Comparison of ENCODE assay signal across 8 mouse cellular contexts in the genomic region with DNA sequence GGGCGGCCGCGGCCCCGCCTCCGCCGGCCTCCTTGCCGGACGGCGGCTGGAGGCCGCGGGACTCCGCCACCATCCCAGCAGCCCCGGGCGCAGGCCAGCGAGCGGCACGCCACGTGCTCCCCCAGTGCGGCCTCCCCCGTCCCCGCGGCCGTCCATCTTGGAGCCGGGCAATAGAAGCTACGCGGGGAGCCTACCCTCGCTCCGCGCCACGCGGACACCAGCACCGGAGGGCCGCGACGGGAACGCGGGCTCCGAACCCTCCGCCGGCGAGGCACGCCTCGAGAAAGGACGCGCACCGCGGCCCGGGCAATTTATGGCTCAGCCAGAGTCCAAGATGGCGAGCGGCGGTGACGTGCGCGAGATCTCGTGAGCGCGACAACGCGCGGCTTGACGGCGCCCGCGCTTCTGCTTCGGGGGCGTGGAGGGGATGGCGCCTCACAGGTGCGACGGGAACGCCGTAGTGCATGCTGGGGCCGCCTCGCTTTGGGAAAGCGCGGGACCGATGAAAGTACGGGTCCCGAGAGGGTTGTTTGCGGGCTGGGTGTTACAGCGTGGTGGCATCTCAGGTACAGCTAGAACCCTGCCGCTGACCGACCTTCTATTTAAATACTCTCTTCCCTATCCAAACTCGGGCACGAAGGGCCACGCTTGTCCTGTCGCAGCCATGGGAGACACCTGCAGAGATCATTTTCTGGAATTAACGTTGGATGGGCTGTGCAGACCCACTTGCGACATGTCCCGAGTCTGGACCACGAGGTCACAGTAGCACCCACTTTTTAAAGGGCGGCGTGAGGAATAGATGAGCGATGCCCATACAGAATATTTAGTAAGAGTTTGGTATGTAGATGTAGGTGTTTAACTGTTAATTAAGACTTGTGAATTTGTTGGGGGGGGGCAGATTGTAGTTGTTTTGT. TPM values are rescaled to one million over a fixed set of nuclear protein-coding genes. Genes with fewer than 3 reads are reported as not detected.
DNase-seq lines count a peak whose midpoint lies in the region; ATAC-seq and TF ChIP-seq lines count a peak whose summit lies in the region.

A gene (plus strand): TSS at position 157 of the 914 bp plus-strand sequence.
A gene (minus strand): TSS at position 400 of the 914 bp plus-strand sequence.

- H3ac ChIP-seq in C2C12 (ENCODE audit: control insufficient read depth, insufficient read length, low read depth) = peak within 1 kb of the TSS; percentile 98

- DNase-seq in brain, embryonic 14.5 days (ENCODE audit: low read depth) = peak; percentile 98
- DNase-seq in kidney, postnatal 0 days (ENCODE audit: low spot score) = peak; percentile 96
- peak; percentile 87 to 93 for DNase-seq in natural killer cell, adult 2 months (ENCODE audit: low spot score in 2 of 2)

- no peaks in the 10 kb centered on the region for H3K9me3 ChIP-seq in erythroblast, embryonic 14.5 days (ENCODE audit: control insufficient read depth, low read length)
- H3K9me3 ChIP-seq in heart, embryonic 12.5 days (replicated peaks) = no peaks in the 10 kb centered on the region
- H3K9me3 ChIP-seq in kidney, postnatal 0 days (replicated peaks; ENCODE audit: low read length) = no peaks in the 10 kb centered on the region
- no peaks in the 10 kb centered on the region for H3K9me3 ChIP-seq in liver, embryonic 12.5 days (replicated peaks)
- H3K9me3 ChIP-seq in stomach, embryonic 15.5 days = no peaks in the 10 kb centered on the region

- TF ChIP-seq CTCF in C2C12 (IDR thresholded peaks at IDR 0.05; ENCODE audit: control insufficient read depth, insufficient read depth, insufficient read length) = no peak
- TF ChIP-seq CTCF in brain, embryonic 14.5 days (IDR thresholded peaks at IDR 0.05; ENCODE audit: borderline replicate concordance, extremely low read depth, insufficient read depth, insufficient read length) = no peak
- TF ChIP-seq CTCF in kidney, postnatal 0 days (IDR thresholded peaks at IDR 0.05; ENCODE audit: low read depth) = no peak

- peaks cover 66% of the 10 kb centered on the region for H3K36me3 ChIP-seq in C2C12 (ENCODE audit: control insufficient read depth, insufficient read depth)
- peaks cover 51% of the 10 kb centered on the region for H3K36me3 ChIP-seq in erythroblast, embryonic 14.5 days (ENCODE audit: control insufficient read depth)
- peaks cover 10% of the 10 kb centered on the region; the same call in 1 of the 2 replicates for H3K36me3 ChIP-seq in heart, embryonic 12.5 days
- H3K36me3 ChIP-seq in kidney, postnatal 0 days (ENCODE audit: insufficient read depth, low read length) = no peaks in the 10 kb centered on the region
- peaks cover 50% of the 10 kb centered on the region for H3K36me3 ChIP-seq in liver, embryonic 12.5 days
- no peaks in the 10 kb centered on the region for H3K36me3 ChIP-seq in stomach, embryonic 15.5 days

- peak; percentile 83 for TF ChIP-seq POLR2A in brain, embryonic 14.5 days (IDR thresholded peaks at IDR 0.05; ENCODE audit: borderline replicate concordance, extremely low read depth, insufficient read depth, insufficient read length, poor library complexity, severe bottlenecking)

- H3K79me2 ChIP-seq in C2C12 (ENCODE audit: control insufficient read depth, insufficient read depth) = peaks cover 93% of the 10 kb centered on the region

- H3K4me2 ChIP-seq in heart, embryonic 12.5 days = peak within 1 kb of the TSS; percentile 79
- H3K4me2 ChIP-seq in kidney, postnatal 0 days (ENCODE audit: low read length) = peak within 1 kb of the TSS; percentile 79
- H3K4me2 ChIP-seq in liver, embryonic 12.5 days = peak within 1 kb of the TSS; percentile 86
- peak within 1 kb of the TSS; percentile 80 for H3K4me2 ChIP-seq in stomach, embryonic 15.5 days

- H3K4me3 ChIP-seq in C2C12 (ENCODE audit: insufficient read depth, poor library complexity, severe bottlenecking) = peak within 1 kb of the TSS; percentile 96
- H3K4me3 ChIP-seq in erythroblast, embryonic 14.5 days (replicated peaks) = peak within 1 kb of the TSS; percentile 78
- peak within 1 kb of the TSS; percentile 78 for H3K4me3 ChIP-seq in heart, embryonic 12.5 days
- H3K4me3 ChIP-seq in kidney, postnatal 0 days (replicated peaks; ENCODE audit: low read depth, low read length) = peak within 1 kb of the TSS; percentile 79
- H3K4me3 ChIP-seq in liver, embryonic 12.5 days = peak within 1 kb of the TSS; percentile 93
- H3K4me3 ChIP-seq in stomach, embryonic 15.5 days (replicated peaks) = peak within 1 kb of the TSS; percentile 93

- H3K4me1 ChIP-seq in erythroblast, embryonic 14.5 days (ENCODE audit: control insufficient read depth) = peaks cover 78% of the 10 kb centered on the region
- peaks cover 46% of the 10 kb centered on the region for H3K4me1 ChIP-seq in heart, embryonic 12.5 days (replicated peaks)
- peaks cover 16% of the 10 kb centered on the region for H3K4me1 ChIP-seq in kidney, postnatal 0 days (replicated peaks; ENCODE audit: insufficient read depth, low read length)
- H3K4me1 ChIP-seq in liver, embryonic 12.5 days = peaks cover 78% of the 10 kb centered on the region
- H3K4me1 ChIP-seq in stomach, embryonic 15.5 days = peaks cover 5% of the 10 kb centered on the region; the same call in 1 of the 2 replicates

- under 1% methylated on average over 85 of the region's 93 CpGs for WGBS in heart, embryonic 12.5 days
- under 1% methylated on average over 86 of the region's 93 CpGs for WGBS in kidney, postnatal 0 days
- under 1% methylated on average over 92 of the region's 93 CpGs for WGBS in liver, embryonic 12.5 days (ENCODE audit: insufficient replicate concordance)
- WGBS in stomach, embryonic 15.5 days = under 1% methylated on average over 93 of the region's 93 CpGs

- H3K27ac ChIP-seq in heart, embryonic 12.5 days (ENCODE audit: poor library complexity, severe bottlenecking) = peak within 1 kb of the TSS; percentile 90
- H3K27ac ChIP-seq in kidney, postnatal 0 days = peak within 1 kb of the TSS; percentile 93
- H3K27ac ChIP-seq in liver, embryonic 12.5 days = peak within 1 kb of the TSS; percentile 94
- peak within 1 kb of the TSS; percentile 96 for H3K27ac ChIP-seq in stomach, embryonic 15.5 days

- H3K9ac ChIP-seq in heart, embryonic 12.5 days = peak within 1 kb of the TSS; percentile 96
- peak within 1 kb of the TSS; percentile 93 for H3K9ac ChIP-seq in kidney, postnatal 0 days (ENCODE audit: low read depth, low read length)
- peak within 1 kb of the TSS; percentile 97 for H3K9ac ChIP-seq in liver, embryonic 12.5 days
- H3K9ac ChIP-seq in stomach, embryonic 15.5 days = peak within 1 kb of the TSS; percentile 87

- H3K79me3 ChIP-seq in C2C12 (ENCODE audit: low read depth) = peaks cover 69% of the 10 kb centered on the region

- H3K27me3 ChIP-seq in C2C12 (ENCODE audit: control insufficient read depth, insufficient read depth, insufficient read length) = no peaks in the 10 kb centered on the region
- H3K27me3 ChIP-seq in erythroblast, embryonic 14.5 days (ENCODE audit: control insufficient read depth) = no peaks in the 10 kb centered on the region
- H3K27me3 ChIP-seq in heart, embryonic 12.5 days (replicated peaks) = no peaks in the 10 kb centered on the region
- no peaks in the 10 kb centered on the region for H3K27me3 ChIP-seq in kidney, postnatal 0 days (ENCODE audit: insufficient read depth, low read length)
- H3K27me3 ChIP-seq in liver, embryonic 12.5 days (replicated peaks) = no peaks in the 10 kb centered on the region
- no peaks in the 10 kb centered on the region for H3K27me3 ChIP-seq in stomach, embryonic 15.5 days (replicated peaks)

- peak; percentile 93 for ATAC-seq in heart, embryonic 12.5 days (ENCODE audit: insufficient number of reproducible peaks, low FRiP score)
- peak; percentile 95 for ATAC-seq in kidney, postnatal 0 days (replicated peaks; ENCODE audit: low FRiP score, low read depth)
- peak; percentile 95 for ATAC-seq in liver, embryonic 12.5 days
- peak; percentile 95 for ATAC-seq in stomach, embryonic 15.5 days (ENCODE audit: insufficient read depth, low FRiP score, low read depth)

TF ChIP-seq in C2C12, 6 proteins besides CTCF, POLR2A, EP300 and RAD21:
- TF ChIP-seq MYOG (IDR thresholded peaks at IDR 0.05; ENCODE audit: control insufficient read depth, extremely low read depth, insufficient read length) (no peak), MAX (IDR thresholded peaks at IDR 0.05) (peak; percentile 93), CEBPB (IDR thresholded peaks at IDR 0.05; ENCODE audit: low read depth) (peak; percentile 15)

RNA-seq across cellular contexts. Expression of the first gene that starts in this region (rescaled TPM):
- 6.2 TPM for polyA plus RNA-seq in C2C12 (2012; fragmentation: generic; extraction: Trizol)
- polyA plus RNA-seq in brain, embryonic 14.5 days (2012; rRNA removed) = 6.4 and 6.6 TPM in 2 replicates
- 0.10 and 0.16 TPM in 2 replicates for polyA plus RNA-seq in erythroblast, embryonic 14.5 days (2012)
- polyA plus RNA-seq in heart, embryonic 12.5 days (2016; fragmentation: Nextera tagmentation; extraction: Ambion mirVana) = 21.7 and 22.4 TPM in 2 replicates
- 16.0 and 16.6 TPM in 2 replicates for polyA plus RNA-seq in kidney, postnatal 0 days (2015; fragmentation: Nextera tagmentation; extraction: Ambion mirVana)
- 17.4 and 19.0 TPM in 2 replicates for polyA plus RNA-seq in liver, embryonic 12.5 days (2016; fragmentation: Nextera tagmentation; extraction: Ambion mirVana)
- 20.2 and 21.3 TPM in 2 replicates for polyA plus RNA-seq in stomach, embryonic 15.5 days (2015; fragmentation: Nextera tagmentation; extraction: Ambion mirVana)

RNA-seq across cellular contexts. Expression of the second gene that starts in this region (rescaled TPM):
- 87.4 TPM for polyA plus RNA-seq in C2C12 (2012; fragmentation: generic; extraction: Trizol)
- polyA plus RNA-seq in brain, embryonic 14.5 days (2012; rRNA removed) = 66.8 and 67.9 TPM in 2 replicates
- 0.78 and 0.87 TPM in 2 replicates for polyA plus RNA-seq in erythroblast, embryonic 14.5 days (2012)
- 110 TPM in 2 replicates for polyA plus RNA-seq in heart, embryonic 12.5 days (2016; fragmentation: Nextera tagmentation; extraction: Ambion mirVana)
- polyA plus RNA-seq in kidney, postnatal 0 days (2015; fragmentation: Nextera tagmentation; extraction: Ambion mirVana) = 103 and 112 TPM in 2 replicates
- 104 and 107 TPM in 2 replicates for polyA plus RNA-seq in liver, embryonic 12.5 days (2016; fragmentation: Nextera tagmentation; extraction: Ambion mirVana)
- polyA plus RNA-seq in stomach, embryonic 15.5 days (2015; fragmentation: Nextera tagmentation; extraction: Ambion mirVana) = 122 and 130 TPM in 2 replicates

Comparison
In these comparisons a context has a peak if more than half of its experiments do, and no peak if none do; other contexts are left out.
1. Peak in every context shown above with its lines: DNase-seq, ATAC-seq, H3K4me3 ChIP-seq and H3K27ac ChIP-seq.
2. RNA of the second gene that starts in this region (polyA plus RNA-seq): 122 to 130 TPM in stomach, embryonic 15.5 days, 110 TPM in heart, embryonic 12.5 days, 104 to 107 TPM in liver, embryonic 12.5 days, 103 to 112 TPM in kidney, postnatal 0 days, 87.4 TPM in C2C12 (single experiment) and 66.8 to 67.9 TPM in brain, embryonic 14.5 days; 0.78 to 0.87 TPM in erythroblast, embryonic 14.5 days; every median in the first group is over 10 times any median in the second.